Mouse (Mus musculus) heart, embryonic 15.5 days (tissue): ENCODE measurements around the gene Vmn2r53. TPM values are rescaled to one million over a fixed set of nuclear protein-coding genes. Genes with fewer than 3 reads are reported as not detected.
"Not testable (repeated sequence)": the region's sequence is repeated elsewhere in the genome, so short reads cannot be mapped to it uniquely, and the experiment has no call there.

Experiments
- ATAC-seq: fragments of 200-750 bp; cut with Nextera tagmentation; replicated peaks from 2 replicates; pipeline ENCODE4 v1.8.0; 2017; ENCODE audit warnings: low read depth, moderate TSS enrichment; ENCODE audit not compliant: insufficient number of reproducible peaks, insufficient read depth, low FRiP score
- H3K27ac ChIP-seq: fragments of 300-500 bp; sonication (generic); 2 replicates; pipeline ENCODE4 v1.5.1; 2015; ENCODE audit warnings: mild to moderate bottlenecking, inconsistent platforms
- H3K27me3 ChIP-seq: fragments of 300-500 bp; sonication (generic); 2 replicates; pipeline ENCODE4 v1.6.1; 2015; ENCODE audit warnings: inconsistent platforms
- H3K36me3 ChIP-seq: fragments of 300-500 bp; sonication (generic); 2 replicates; pipeline ENCODE4 v1.6.1; 2015; ENCODE audit warnings: mild to moderate bottlenecking, inconsistent platforms
- H3K4me1 ChIP-seq: fragments of 300-500 bp; sonication (generic); replicated peaks from 2 replicates; pipeline ENCODE4 v1.6.1; 2015; ENCODE audit warnings: inconsistent platforms
- H3K4me2 ChIP-seq: fragments of 300-500 bp; sonication (generic); 2 replicates; pipeline ENCODE4 v1.6.1; 2015; ENCODE audit warnings: inconsistent platforms, mild to moderate bottlenecking, moderate library complexity
- H3K4me3 ChIP-seq: fragments of 300-500 bp; sonication (generic); 2 replicates; pipeline ENCODE4 v1.5.1; 2015; ENCODE audit warnings: mild to moderate bottlenecking, inconsistent platforms
- H3K9ac ChIP-seq: fragments of 300-500 bp; sonication (generic); 2 replicates; pipeline ENCODE4 v1.6.1; 2015; ENCODE audit warnings: mild to moderate bottlenecking, inconsistent platforms
- H3K9me3 ChIP-seq: fragments of 300-500 bp; sonication (generic); replicated peaks from 2 replicates; pipeline ENCODE4 v1.6.1; 2016; ENCODE audit warnings: inconsistent platforms
- WGBS: fragments of 180-500 bp; shearing (Covaris S2); methylation state at CpG from one replicate; pipeline ENCODE4 v1.1.7; 2015; ENCODE audit warnings: mixed read lengths; 5-methylcytosine and 5-hydroxymethylcytosine counted together
- polyA plus RNA-seq: library from polyadenylated mRNA; unstranded; fragments of >200 nt; fragmentation: Nextera tagmentation; extraction: Ambion mirVana; gene quantifications from 2 replicates; pipeline ENCODE4 v1.2.1, GENCODE M21; 2015

Vmn2r53 gene
- 0.03 TPM in 1 of 2 replicates, not detected in the other for polyA plus RNA-seq

GRCm38 (mm10) chr7:12608688-12609087, at the start of gene Vmn2r53:
Gene Vmn2r53 (minus strand): TSS chr7:12608788.
- Histone ChIP-seq H3K9me3 (no peaks in the 10 kb centered on the region; the same call in 1 of the 2 replicates), H3K4me1 (no peaks in the 10 kb centered on the region), H3K27ac (no peak within 1 kb of the TSS), H3K27me3 (no peaks in the 10 kb centered on the region), H3K9ac (no peak within 1 kb of the TSS), H3K4me3 (no peak within 1 kb of the TSS), H3K4me2 (no peak within 1 kb of the TSS), H3K36me3 (no peaks in the 10 kb centered on the region)
- ATAC-seq = no peak

- not testable (repeated sequence) for H3K36me3 ChIP-seq, H3K4me2 ChIP-seq, H3K9me3 ChIP-seq, H3K27me3 ChIP-seq, H3K27ac ChIP-seq, H3K9ac ChIP-seq, ATAC-seq, H3K4me1 ChIP-seq, H3K4me3 ChIP-seq
- 58% methylated on average over 3 of the region's 4 CpGs for WGBS
Measured at GRCm38 (mm10) chr7:12640219-12640618, 31.6 kb upstream of the Vmn2r53 start, which contains the start of gene Vmn2r54. Gene Vmn2r54 (minus strand): TSS chr7:12640319.

Other genes with a start within 250 kb of the Vmn2r53 start
- not detected in 2 replicates for gene Vmn1r84, start 239.5 kb downstream of the Vmn2r53 start, polyA plus RNA-seq
- gene Zfp551, start 186.0 kb downstream of the Vmn2r53 start, polyA plus RNA-seq = 2.2 and 2.7 TPM in 2 replicates
- gene Zfp606, start 130.5 kb downstream of the Vmn2r53 start, polyA plus RNA-seq = 13.6 and 14.2 TPM in 2 replicates
- gene 2900092C05Rik, start 96.3 kb downstream of the Vmn2r53 start, polyA plus RNA-seq = not detected in 2 replicates
- gene Vmn2r54, start 31.5 kb upstream of the Vmn2r53 start, polyA plus RNA-seq = not detected in 2 replicates
- gene Vmn2r55, start 76.2 kb upstream of the Vmn2r53 start, polyA plus RNA-seq = not detected in 2 replicates
- not detected in 2 replicates for gene Vmn2r56, start 126.2 kb upstream of the Vmn2r53 start, polyA plus RNA-seq
- gene Zscan18, start 194.8 kb upstream of the Vmn2r53 start, polyA plus RNA-seq = 4.7 and 5.9 TPM in 2 replicates
- gene Zfp329, start 210.1 kb upstream of the Vmn2r53 start, polyA plus RNA-seq = 9.6 and 10.2 TPM in 2 replicates
- gene Zfp110, start 226.0 kb upstream of the Vmn2r53 start, polyA plus RNA-seq = 22.1 and 22.9 TPM in 2 replicates